ENCODE assay signal across 15 mouse cellular contexts in the genomic region with DNA sequence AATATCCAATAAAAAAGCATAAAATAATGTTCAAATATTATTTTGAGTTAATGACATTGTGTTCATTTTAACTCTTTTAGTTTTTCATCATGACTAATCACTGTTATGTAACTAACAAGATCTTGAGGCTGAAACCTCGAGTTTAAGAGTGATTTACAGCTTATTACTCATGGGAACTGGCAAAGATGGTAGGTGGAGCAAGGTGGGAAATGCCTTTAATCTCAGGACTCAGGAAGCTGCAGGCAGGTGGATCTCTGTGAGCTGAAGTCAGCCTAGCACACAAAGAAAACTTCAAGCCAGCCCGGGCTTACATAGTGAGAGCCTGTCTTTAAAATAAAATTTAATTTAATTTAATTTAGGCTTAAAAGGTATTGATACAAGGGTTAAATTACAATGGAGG.
"Had no signal": no experiment of that assay in that cellular context is flagged by ENCODE, and none has a peak within 500 bp of the region (broad histone marks: within the 10 kb centered on the region; RNA-seq: fewer than 3 reads in every experiment).

No protein-coding gene starts in this region.

- DNase-seq: heart, postnatal 10 days; heart, postnatal 14 days; heart, postnatal 36 days; heart, postnatal 4 days; kidney, adult 11 months; kidney, adult 18-20 months; kidney, adult 2 months; kidney, adult 8-10 months; kidney, adult 9 months; kidney, postnatal 10 days; kidney, postnatal 14 days; kidney, postnatal 25 days; kidney, postnatal 36 days; layer of hippocampus, adult 9-11 months; layer of hippocampus, postnatal 36 days had no signal
